Mouse (Mus musculus): ENCODE results near the gene Cxcl9. TPM values are rescaled to one million over a fixed set of nuclear protein-coding genes. Genes with fewer than 3 reads are reported as not detected.

Gene Cxcl9
- total and polyA plus RNA-seq, 2 experiments from 2014 or later = not detected

DNA sequence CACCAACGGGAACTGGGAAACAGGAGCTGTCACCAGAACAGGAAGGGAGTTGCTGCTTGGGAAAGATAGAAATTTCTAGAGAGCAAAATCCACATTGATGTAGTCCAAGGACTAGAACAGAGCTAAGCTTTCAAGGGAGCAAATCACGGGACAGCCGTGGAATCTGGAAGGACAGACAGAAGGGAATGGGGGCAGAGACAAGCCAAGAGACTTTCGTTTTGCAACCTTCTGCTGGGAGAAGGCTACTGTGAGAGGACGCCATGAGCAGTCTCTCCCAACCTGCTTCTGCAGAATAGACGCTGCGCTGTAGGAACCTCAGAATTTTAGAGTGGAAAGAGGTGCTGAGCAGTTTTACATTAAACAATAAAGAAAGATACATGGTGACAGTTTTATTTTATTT is 21.9 kb upstream of the Cxcl9 start:
- DNase-seq (ENCODE audit: low spot score) = no peak
- H3K36me3 ChIP-seq (ENCODE audit: insufficient read depth, low read length) = no peaks in the 10 kb centered on the region
- no peak for TF ChIP-seq CTCF (IDR thresholded peaks at IDR 0.05)
- ATAC-seq (ENCODE audit: low FRiP score) = no peak
- H3K27ac ChIP-seq (ENCODE audit: low read depth, low read length) = no peak overlapping the region
- WGBS = 82% methylated on average over 7 of the region's 7 CpGs
- no peak overlapping the region for H3K9ac ChIP-seq (replicated peaks; ENCODE audit: low read length, poor library complexity, severe bottlenecking)
- no peaks in the 10 kb centered on the region for H3K4me1 ChIP-seq (ENCODE audit: insufficient read depth, low read length)
- peaks cover 4% of the 10 kb centered on the region; the same call in 1 of the 2 replicates for H3K27me3 ChIP-seq (ENCODE audit: insufficient read depth, low read length)
- no peak overlapping the region for H3K4me2 ChIP-seq (ENCODE audit: low read depth, low read length, poor library complexity, severe bottlenecking)
- no peak overlapping the region for H3K4me3 ChIP-seq (ENCODE audit: low read depth, low read length)
- H3K9me3 ChIP-seq (ENCODE audit: low read length) = no peaks in the 10 kb centered on the region

DNA sequence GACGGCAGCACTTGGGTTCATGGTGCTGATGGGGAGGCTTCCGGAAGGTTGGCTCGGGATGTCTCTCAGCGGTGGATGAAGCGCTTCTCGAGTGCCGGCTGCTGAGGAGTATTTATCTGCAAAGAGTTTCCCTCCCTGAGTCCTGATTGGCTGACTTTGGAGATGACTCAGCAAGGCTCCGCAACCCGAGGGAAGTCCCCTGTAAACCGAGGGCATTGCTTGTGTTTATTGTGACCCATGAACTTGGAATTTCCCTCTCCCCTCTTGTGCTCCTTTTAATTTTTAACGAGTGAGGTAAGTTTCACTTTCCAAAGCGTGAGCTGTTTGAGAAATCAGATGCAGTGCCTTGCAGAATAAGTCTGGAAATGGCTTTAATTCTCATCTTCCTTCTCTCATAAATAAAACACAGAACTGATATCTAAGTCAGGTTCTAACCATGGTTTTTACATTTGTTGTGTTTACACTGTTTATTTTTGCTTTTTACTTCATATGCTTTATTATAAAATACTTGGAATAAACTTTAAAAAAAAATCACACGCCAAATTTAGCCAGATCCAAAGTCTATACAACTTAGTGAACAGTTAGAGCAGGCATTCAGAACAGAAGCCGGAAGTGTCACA is 21.0 kb upstream of the Cxcl9 start, which contains the start of gene Cxcl10:
Gene Cxcl10, minus strand, starts transcription at position 96 of the 620 bp plus-strand sequence.
- WGBS = 24% methylated on average over 14 of the region's 14 CpGs

DNA sequence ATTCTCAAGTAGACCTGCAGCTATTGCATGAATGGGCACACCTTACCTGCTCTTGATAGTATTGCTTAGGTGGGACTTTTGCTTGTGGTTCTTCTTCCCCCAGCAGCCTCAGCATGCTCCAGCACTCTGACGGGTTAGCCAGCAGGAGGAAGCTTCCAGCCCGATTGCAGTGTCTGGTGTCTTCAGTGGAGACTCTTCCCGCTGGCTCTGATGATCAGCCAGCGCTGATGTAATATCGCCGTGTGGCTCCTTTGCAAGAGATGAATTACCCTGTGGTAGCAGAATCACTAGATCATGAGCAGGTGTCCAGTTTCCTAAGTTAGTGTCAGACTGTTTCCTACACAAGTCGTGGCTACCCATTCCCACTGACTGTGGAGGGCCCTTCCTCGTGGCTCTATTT is 17.1 kb upstream of the Cxcl9 start:
- 89% methylated on average over 8 of the region's 8 CpGs for WGBS
- ATAC-seq (ENCODE audit: low FRiP score) = no peak
- H3K4me2 ChIP-seq (ENCODE audit: low read depth, low read length, poor library complexity, severe bottlenecking) = no peak overlapping the region

More for the DNA sequence above, 21.0 kb upstream of the Cxcl9 start, which contains the start of gene Cxcl10:
- DNase-seq (ENCODE audit: low spot score) (peak; percentile 36), ATAC-seq (ENCODE audit: low FRiP score) (peak; percentile 49; the same call in 1 of the 2 replicates)
- Histone ChIP-seq H3K4me2 (ENCODE audit: low read depth, low read length, poor library complexity, severe bottlenecking) (peak within 1 kb of the TSS; percentile 53), H3K4me1 (ENCODE audit: insufficient read depth, low read length) (no peaks in the 10 kb centered on the region), H3K27ac (ENCODE audit: low read depth, low read length) (no peak within 1 kb of the TSS), H3K36me3 (ENCODE audit: insufficient read depth, low read length) (no peaks in the 10 kb centered on the region), H3K9ac (replicated peaks; ENCODE audit: low read length, poor library complexity, severe bottlenecking) (0 out of 2 replicates have a peak within 1 kb of the TSS, but pooled peaks have one; percentile 24), H3K4me3 (ENCODE audit: low read depth, low read length) (peak within 1 kb of the TSS; percentile 21), H3K27me3 (ENCODE audit: insufficient read depth, low read length) (peaks cover 4% of the 10 kb centered on the region; the same call in 1 of the 2 replicates), H3K9me3 (ENCODE audit: low read length) (no peaks in the 10 kb centered on the region)
- TF ChIP-seq CTCF (IDR thresholded peaks at IDR 0.05) = no peak

DNA sequence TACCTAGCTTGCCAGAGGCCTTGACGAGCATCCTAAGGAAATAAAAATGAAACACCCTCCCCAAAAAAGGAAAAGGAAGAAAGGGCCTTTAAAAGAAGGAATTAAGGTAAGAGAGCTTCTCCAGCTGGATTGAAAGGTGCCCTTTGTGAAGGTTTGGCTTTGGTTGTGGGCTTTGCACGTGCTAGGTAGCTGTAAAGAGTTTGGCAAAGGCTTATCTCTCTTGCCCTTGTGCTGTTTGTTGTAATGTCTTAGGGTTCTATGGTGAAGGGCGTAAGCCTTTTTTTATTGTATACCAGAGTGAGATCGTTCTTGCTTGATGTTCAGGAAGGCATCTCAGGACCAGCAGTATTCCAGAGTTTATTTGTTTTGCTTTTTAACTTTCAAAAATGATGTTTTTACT is 12.7 kb upstream of the Cxcl9 start:
- no peaks in the 10 kb centered on the region for H3K4me1 ChIP-seq (ENCODE audit: insufficient read depth, low read length)
- H3K36me3 ChIP-seq (ENCODE audit: insufficient read depth, low read length) = no peaks in the 10 kb centered on the region
- ATAC-seq (ENCODE audit: low FRiP score) = no peak
- no peak for TF ChIP-seq CTCF (IDR thresholded peaks at IDR 0.05)
- H3K27ac ChIP-seq (ENCODE audit: low read depth, low read length) = no peak overlapping the region
- 71% methylated on average over 4 of the region's 4 CpGs for WGBS
- H3K9ac ChIP-seq (replicated peaks; ENCODE audit: low read length, poor library complexity, severe bottlenecking) = no peak overlapping the region
- no peaks in the 10 kb centered on the region for H3K9me3 ChIP-seq (ENCODE audit: low read length)
- H3K4me3 ChIP-seq (ENCODE audit: low read depth, low read length) = no peak overlapping the region
- DNase-seq (ENCODE audit: low spot score) = no peak
- no peaks in the 10 kb centered on the region for H3K27me3 ChIP-seq (ENCODE audit: insufficient read depth, low read length)
- H3K4me2 ChIP-seq (ENCODE audit: low read depth, low read length, poor library complexity, severe bottlenecking) = no peak overlapping the region

More for the DNA sequence above, 17.1 kb upstream of the Cxcl9 start:
- Histone ChIP-seq H3K4me3 (ENCODE audit: low read depth, low read length) (no peak overlapping the region), H3K4me1 (ENCODE audit: insufficient read depth, low read length) (no peaks in the 10 kb centered on the region), H3K9ac (replicated peaks; ENCODE audit: low read length, poor library complexity, severe bottlenecking) (no peak overlapping the region), H3K27ac (ENCODE audit: low read depth, low read length) (no peak overlapping the region), H3K9me3 (ENCODE audit: low read length) (no peaks in the 10 kb centered on the region), H3K27me3 (ENCODE audit: insufficient read depth, low read length) (peaks cover 4% of the 10 kb centered on the region; the same call in 1 of the 2 replicates), H3K36me3 (ENCODE audit: insufficient read depth, low read length) (no peaks in the 10 kb centered on the region)
- DNase-seq (ENCODE audit: low spot score) = no peak
- TF ChIP-seq CTCF (IDR thresholded peaks at IDR 0.05) = no peak

DNA sequence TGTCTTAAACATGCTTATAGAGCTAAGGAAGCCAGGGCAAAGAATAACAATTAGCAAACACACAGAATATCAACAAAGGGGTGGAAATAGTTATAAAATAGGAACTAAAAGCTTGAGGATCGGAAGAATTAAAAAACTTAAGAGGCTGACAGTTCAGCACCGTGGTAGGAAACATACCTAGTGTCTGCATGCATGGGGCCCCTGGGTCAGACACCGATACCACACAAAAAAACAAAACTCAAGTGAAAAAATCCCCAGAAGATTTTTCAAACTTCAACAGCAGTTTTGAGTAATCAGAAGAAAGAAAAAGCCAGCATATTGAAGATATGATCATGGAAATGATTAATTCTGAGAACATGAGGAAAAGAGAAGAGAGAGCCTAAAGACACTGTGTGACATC is 8.9 kb upstream of the Cxcl9 start:
- no peaks in the 10 kb centered on the region for H3K4me1 ChIP-seq (ENCODE audit: insufficient read depth, low read length)
- H3K27me3 ChIP-seq (ENCODE audit: insufficient read depth, low read length) = no peaks in the 10 kb centered on the region
- H3K9ac ChIP-seq (replicated peaks; ENCODE audit: low read length, poor library complexity, severe bottlenecking) = no peak overlapping the region
- H3K4me3 ChIP-seq (ENCODE audit: low read depth, low read length) = no peak overlapping the region
- H3K4me2 ChIP-seq (ENCODE audit: low read depth, low read length, poor library complexity, severe bottlenecking) = no peak overlapping the region
- TF ChIP-seq CTCF (IDR thresholded peaks at IDR 0.05) = no peak
- no peak for DNase-seq (ENCODE audit: low spot score)
- no peaks in the 10 kb centered on the region for H3K9me3 ChIP-seq (ENCODE audit: low read length)
- WGBS = 85% methylated on average over 3 of the region's 3 CpGs
- no peaks in the 10 kb centered on the region for H3K36me3 ChIP-seq (ENCODE audit: insufficient read depth, low read length)
- H3K27ac ChIP-seq (ENCODE audit: low read depth, low read length) = no peak overlapping the region
- no peak for ATAC-seq (ENCODE audit: low FRiP score)

DNA sequence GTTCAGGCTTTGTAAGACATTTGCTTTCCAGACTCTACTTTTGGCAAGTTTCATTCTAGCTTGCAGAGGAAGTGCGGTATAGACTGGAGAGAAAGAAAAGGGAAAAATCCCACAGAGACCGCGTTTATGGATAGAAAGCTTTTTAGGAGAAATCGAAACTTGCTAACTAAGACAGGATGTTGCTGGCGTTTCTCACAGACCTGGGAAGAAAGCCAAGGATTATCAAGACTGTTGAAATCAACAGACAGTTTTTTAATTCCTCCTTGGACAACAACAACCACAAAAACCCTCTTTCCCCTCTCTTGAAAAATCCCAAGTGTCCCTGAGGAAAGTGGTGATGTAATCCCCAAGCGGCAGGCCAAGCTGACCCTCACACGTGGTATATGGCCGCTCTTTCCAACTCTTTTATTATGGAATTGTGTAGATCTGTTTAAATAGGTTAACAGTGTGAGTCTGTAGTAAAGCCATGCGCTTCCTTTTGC is 4.5 kb upstream of the Cxcl9 start:
- ATAC-seq (ENCODE audit: low FRiP score) (no peak), DNase-seq (ENCODE audit: low spot score) (peak; percentile 27)
- 53% methylated on average over 9 of the region's 9 CpGs for WGBS
- Histone ChIP-seq H3K4me1 (ENCODE audit: insufficient read depth, low read length) (no peaks in the 10 kb centered on the region), H3K36me3 (ENCODE audit: insufficient read depth, low read length) (no peaks in the 10 kb centered on the region), H3K9ac (replicated peaks; ENCODE audit: low read length, poor library complexity, severe bottlenecking) (no peak overlapping the region), H3K4me3 (ENCODE audit: low read depth, low read length) (no peak overlapping the region), H3K27me3 (ENCODE audit: insufficient read depth, low read length) (no peaks in the 10 kb centered on the region), H3K4me2 (ENCODE audit: low read depth, low read length, poor library complexity, severe bottlenecking) (0 out of 2 replicates have a peak overlapping the region, but pooled peaks have one; percentile 9), H3K9me3 (ENCODE audit: low read length) (no peaks in the 10 kb centered on the region), H3K27ac (ENCODE audit: low read depth, low read length) (no peak overlapping the region)
- TF ChIP-seq CTCF (IDR thresholded peaks at IDR 0.05) = no peak

All from midbrain, postnatal 0 days (tissue).